ENCODE assay signal across 8 mouse cellular contexts in genomic region chr17:32452482-32452881, GRCm38 (mm10). TPM values are rescaled to one million over a fixed set of nuclear protein-coding genes. Genes with fewer than 3 reads are reported as not detected.
DNase-seq lines count a peak whose midpoint lies in the region; ATAC-seq and TF ChIP-seq lines count a peak whose summit lies in the region.

Cyp4f39 (plus strand) TSS chr17:32452723.

- H3K4me1 ChIP-seq in kidney, embryonic 14.5 days (ENCODE audit: control insufficient read depth, insufficient read depth, low read length) = no peaks in the 10 kb centered on the region
- peaks cover 5% of the 10 kb centered on the region; the same call in 1 of the 2 replicates for H3K4me1 ChIP-seq in heart, postnatal 0 days (ENCODE audit: control insufficient read depth, insufficient read depth)

- H3K9ac ChIP-seq in kidney, embryonic 14.5 days (ENCODE audit: low read depth, low read length) = 0 out of 2 replicates have a peak within 1 kb of the TSS, but pooled peaks have one; percentile 24
- H3K9ac ChIP-seq in heart, postnatal 0 days (replicated peaks; ENCODE audit: low read depth, low read length) = no peak within 1 kb of the TSS

- no peaks in the 10 kb centered on the region for H3K36me3 ChIP-seq in kidney, embryonic 14.5 days (ENCODE audit: control insufficient read depth, insufficient read depth, low read length)
- H3K36me3 ChIP-seq in heart, postnatal 0 days (replicated peaks; ENCODE audit: control insufficient read depth, insufficient read depth, low read length) = no peaks in the 10 kb centered on the region

- no peak for DNase-seq in kidney, adult 8-10 months
- peak; percentile 64 for DNase-seq in embryo, embryonic 10 days (ENCODE audit: low spot score)
- DNase-seq in heart, postnatal 0 days (ENCODE audit: low spot score) = peak; percentile 9
- DNase-seq in liver = peak; percentile 80
- peak; percentile 29 for DNase-seq in naive thymus-derived CD4-positive, alpha-beta T cell, adult 2 months (ENCODE audit: low read depth)
- peak; percentile 47 to 66 for DNase-seq in urinary bladder, postnatal 36 days (ENCODE audit: low spot score in 2 of 2)
- no peak for DNase-seq in left cerebral cortex, adult 9 months (ENCODE audit: low spot score in 2 of 2)

- peak within 1 kb of the TSS; percentile 32 for H3K4me3 ChIP-seq in kidney, embryonic 14.5 days (ENCODE audit: low read length)
- peak within 1 kb of the TSS; percentile 27 for H3K4me3 ChIP-seq in heart, postnatal 0 days (ENCODE audit: low read depth, low read length)

- peaks cover 10% of the 10 kb centered on the region for H3K27me3 ChIP-seq in kidney, embryonic 14.5 days (ENCODE audit: control insufficient read depth, insufficient read depth, low read length)
- H3K27me3 ChIP-seq in heart, postnatal 0 days (ENCODE audit: control insufficient read depth, insufficient read depth, low read length) = 0 out of 2 replicates have a peak, but pooled peaks cover 7% of the 10 kb centered on the region

- peaks cover 2% of the 10 kb centered on the region; the same call in 1 of the 2 replicates for H3K9me3 ChIP-seq in kidney, embryonic 14.5 days (ENCODE audit: control insufficient read depth, low read length)
- no peaks in the 10 kb centered on the region for H3K9me3 ChIP-seq in heart, postnatal 0 days (replicated peaks; ENCODE audit: control insufficient read depth, low read length)

- no peak for TF ChIP-seq CTCF in heart, postnatal 0 days (IDR thresholded peaks at IDR 0.05; ENCODE audit: low read depth)

- no peak within 1 kb of the TSS for H3K27ac ChIP-seq in kidney, embryonic 14.5 days (ENCODE audit: low read depth, low read length)
- no peak within 1 kb of the TSS for H3K27ac ChIP-seq in heart, postnatal 0 days (ENCODE audit: low read depth)

- peak; percentile 70 for ATAC-seq in kidney, embryonic 14.5 days (ENCODE audit: low FRiP score, low TSS enrichment)
- no peak for ATAC-seq in heart, postnatal 0 days (ENCODE audit: insufficient read depth, low read depth)

- peak within 1 kb of the TSS; percentile 49 for H3K4me2 ChIP-seq in kidney, embryonic 14.5 days (replicated peaks; ENCODE audit: low read depth, low read length)
- peak within 1 kb of the TSS; percentile 57 for H3K4me2 ChIP-seq in heart, postnatal 0 days (ENCODE audit: low read depth, low read length)

- WGBS in kidney, embryonic 14.5 days = under 1% methylated on average over 19 of the region's 19 CpGs
- 2% methylated on average over 19 of the region's 19 CpGs for WGBS in heart, postnatal 0 days

- no peak for TF ChIP-seq EP300 in heart, postnatal 0 days (IDR thresholded peaks at IDR 0.05; ENCODE audit: low read depth)

RNA-seq across cellular contexts. Expression of gene Cyp4f39, which starts in this region (rescaled TPM):
- 0.63 and 0.72 TPM in 2 replicates for polyA plus RNA-seq in kidney, embryonic 14.5 days (2014; fragmentation: Nextera tagmentation; extraction: Ambion mirVana)
- 0.23 and 4.0 TPM in 2 replicates for total RNA-seq in heart, postnatal 0 days (2014; rRNA removed; ENCODE audit: low replicate concordance)
- polyA plus RNA-seq in heart, postnatal 0 days (2015; fragmentation: Nextera tagmentation; extraction: Ambion mirVana) = 0.14 and 0.16 TPM in 2 replicates

Comparison
In these comparisons a context has a peak if more than half of its experiments do, and no peak if none do; other contexts are left out.
1. Peak in ATAC-seq, H3K4me3 ChIP-seq, H3K9ac ChIP-seq and H3K4me2 ChIP-seq in kidney, embryonic 14.5 days; RNA of the gene not detected or under 1 TPM.
2. DNase-seq: peak in embryo, embryonic 10 days (single experiment), heart, postnatal 0 days (single experiment), liver (single experiment), naive thymus-derived CD4-positive, alpha-beta T cell, adult 2 months (single experiment) and urinary bladder, postnatal 36 days (2 of 2); none in kidney, adult 8-10 months (0 of 2) and left cerebral cortex, adult 9 months (0 of 2).